Mouse (Mus musculus): ENCODE measurements around the gene Slc11a2.

The Slc11a2 gene

DNA sequence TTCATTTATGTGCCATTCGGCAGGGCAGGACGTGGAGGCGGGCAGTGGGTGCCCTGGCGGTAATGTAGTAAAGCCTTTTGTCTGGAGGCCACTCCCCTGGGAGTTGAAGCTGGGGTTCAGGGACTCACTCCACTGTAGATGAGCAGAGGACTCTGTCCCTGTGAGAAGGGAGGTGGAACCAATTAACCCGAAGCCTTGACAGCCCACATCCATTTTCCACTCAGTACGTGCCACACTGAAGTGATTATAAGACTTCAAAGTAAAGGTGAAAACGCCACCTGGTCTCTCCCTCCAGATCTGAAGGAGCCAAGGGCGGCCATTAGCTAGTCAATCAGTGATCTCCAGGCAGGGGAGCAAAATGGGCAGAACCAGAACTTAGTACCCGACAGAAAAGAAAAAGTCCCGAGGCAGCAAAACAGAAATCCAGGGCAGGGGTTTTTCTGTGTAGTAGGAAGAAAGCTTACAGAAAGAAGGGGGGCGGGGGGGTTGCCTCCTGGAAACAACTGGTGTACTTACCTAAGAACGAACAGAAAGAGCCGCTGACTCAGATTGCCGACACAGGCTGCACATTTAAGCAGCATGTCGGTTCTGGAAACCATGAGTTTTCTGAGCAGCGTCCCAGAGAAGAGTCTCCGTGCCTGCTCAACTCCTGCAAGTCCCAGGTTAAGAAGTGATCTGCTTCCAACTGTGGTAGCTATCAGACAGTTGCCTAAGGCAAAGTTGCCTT lies at the start of gene Slc11a2:
Gene Slc11a2 (minus strand): TSS at position 677 of the 727 bp plus-strand sequence.
- no peak for DNase-seq

DNA sequence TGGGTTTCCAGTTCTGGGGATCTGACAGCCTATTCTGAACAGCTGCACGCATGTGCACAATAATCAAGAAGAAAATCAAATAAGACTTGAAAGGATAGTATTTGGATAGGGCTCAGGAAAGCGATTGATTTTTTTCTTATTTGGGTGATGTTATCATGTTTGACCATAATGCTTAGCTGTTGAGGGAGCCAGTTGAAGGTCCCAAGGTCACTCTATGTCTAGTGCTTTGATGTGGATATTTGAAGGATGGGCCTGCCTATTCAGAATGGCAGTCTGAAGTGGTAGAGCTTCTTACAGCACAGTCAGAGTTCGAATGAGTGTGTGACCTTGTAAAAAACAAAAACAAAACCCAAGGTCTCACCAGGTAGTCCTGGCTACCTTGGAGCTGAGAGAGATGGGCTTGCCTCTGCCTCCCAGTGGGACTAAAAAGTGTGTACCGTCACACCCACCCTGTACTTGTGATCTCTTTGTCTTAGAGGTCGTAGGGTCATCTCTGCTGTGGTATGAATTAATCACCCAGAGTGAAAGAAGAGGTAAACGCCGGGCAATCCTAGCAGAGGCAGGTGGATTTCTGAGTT lies 49.1 kb upstream of the Slc11a2 start:
- DNase-seq: no peak

DNA sequence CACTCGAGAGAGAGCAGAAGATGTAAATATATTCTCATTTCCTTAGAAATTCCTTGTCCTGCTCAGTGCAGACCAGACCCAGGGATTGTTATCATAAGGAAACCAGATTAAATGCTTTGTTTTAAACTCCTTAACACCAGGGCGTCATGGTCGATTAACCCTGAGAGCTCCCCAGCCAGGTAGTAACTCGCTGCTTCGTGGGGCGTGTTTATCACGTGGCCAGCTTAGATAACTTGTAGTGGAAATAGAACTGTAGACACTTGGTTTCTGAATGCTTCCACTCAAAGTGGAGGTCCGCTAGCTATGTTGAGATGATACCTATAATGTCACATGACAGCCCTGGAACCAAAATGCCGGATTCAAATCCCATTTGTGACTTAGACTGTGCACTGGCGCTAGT lies 45.2 kb upstream of the Slc11a2 start:
- no peak for DNase-seq

DNA sequence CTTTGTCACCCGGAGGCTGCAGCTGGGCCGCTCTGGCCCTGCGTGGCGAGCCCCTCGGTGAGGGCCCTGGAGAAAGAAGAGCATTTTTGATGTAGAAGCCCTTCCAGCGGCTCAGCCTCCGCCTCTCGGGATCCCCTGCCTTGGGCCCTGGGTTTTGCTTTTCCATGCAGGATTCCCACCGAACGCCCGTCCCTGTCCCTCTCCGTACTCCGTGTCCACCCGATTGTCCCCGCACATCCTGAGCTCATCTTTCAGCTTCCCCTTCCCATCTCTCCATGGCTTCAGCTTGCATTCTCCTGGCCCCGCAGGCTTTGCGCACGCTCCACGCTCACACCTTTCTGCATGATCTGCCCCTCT lies 44.3 kb upstream of the Slc11a2 start:
- DNase-seq: no peak

DNA sequence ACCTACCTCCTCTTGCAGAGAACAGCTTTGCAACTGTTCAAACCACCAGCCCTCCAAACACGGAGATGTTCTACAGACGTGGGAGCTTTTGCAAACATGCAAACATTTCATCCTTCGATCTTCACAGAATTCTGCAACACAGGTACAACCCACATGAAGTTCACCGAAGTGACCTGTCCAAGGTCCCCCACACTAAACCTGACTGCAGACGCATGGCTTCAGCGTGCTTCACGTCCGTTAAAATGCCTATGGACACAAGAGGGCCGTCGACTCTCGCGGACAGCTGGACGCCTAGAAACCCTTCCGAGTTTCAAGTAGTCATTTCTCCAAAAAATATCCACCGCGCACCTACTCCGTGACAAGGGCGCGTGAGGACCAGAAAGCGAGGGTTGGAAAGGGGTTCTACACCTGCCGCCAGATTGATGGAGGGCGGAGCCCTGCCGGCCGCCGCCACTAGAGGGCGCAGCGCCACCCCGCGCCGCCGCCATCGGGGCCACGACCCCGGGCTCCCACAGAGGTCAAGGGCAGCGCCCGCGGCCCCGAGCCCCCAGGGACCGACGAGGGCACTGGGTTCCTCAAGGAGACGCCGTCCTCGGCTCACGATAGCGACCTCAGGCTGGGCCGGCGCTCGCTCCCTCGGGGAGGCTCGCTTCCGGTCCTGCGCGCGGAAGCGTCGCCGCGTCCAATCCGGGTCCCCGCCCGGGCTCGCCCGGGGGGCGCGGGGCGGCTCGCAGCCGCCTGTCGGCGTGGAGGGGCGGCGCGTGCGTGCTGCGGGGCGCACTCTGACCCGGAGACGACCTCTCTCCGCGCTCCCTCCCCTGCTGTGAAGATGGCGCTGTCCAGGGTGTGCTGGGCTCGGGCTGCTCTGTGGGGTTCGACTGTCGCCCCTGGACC lies 43.7 kb upstream of the Slc11a2 start, which contains the start of gene Letmd1:
Gene Letmd1 (plus strand): TSS at position 729 of the 894 bp plus-strand sequence.
- peak; percentile 88 for DNase-seq

DNA sequence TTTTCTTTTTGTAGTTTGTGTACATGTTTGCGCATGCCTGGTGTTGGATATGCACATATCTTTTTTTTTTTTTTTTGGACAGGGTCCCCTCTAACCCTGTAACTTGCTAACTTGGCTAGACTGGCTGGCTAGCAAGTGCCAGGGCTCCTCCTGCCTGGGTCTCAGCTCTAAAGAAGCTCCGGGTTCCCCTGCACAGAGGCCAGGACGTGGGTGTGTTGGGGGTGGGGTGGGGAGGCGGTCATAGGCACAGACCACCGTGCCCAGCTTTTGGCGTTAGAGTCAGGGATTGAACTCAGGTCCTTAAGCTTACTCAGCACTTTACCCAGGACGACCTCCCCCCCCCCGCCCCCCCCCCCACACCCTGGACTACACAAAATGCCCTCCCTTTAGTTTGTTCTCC lies 42.9 kb upstream of the Slc11a2 start:
- no peak for DNase-seq

DNA sequence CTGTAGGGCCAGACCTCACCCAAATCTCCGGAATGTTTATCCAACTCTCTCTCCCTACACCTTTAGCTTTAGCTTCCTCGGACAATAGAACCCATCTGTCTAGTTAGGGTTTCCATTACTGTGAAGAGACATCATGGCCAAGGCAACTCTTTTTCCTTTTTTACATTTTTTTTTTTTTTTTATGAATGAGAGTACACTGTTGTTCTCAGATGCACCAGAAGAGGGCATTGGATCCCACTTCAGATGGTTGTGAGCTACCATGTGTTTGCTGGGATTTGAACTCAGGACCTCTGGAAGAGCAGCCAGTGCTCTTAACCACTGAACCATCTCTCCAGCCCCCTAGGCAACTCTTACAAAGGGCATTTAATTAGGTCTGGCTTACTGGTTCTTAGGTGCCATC lies 40.6 kb upstream of the Slc11a2 start:
- DNase-seq: no peak

DNA sequence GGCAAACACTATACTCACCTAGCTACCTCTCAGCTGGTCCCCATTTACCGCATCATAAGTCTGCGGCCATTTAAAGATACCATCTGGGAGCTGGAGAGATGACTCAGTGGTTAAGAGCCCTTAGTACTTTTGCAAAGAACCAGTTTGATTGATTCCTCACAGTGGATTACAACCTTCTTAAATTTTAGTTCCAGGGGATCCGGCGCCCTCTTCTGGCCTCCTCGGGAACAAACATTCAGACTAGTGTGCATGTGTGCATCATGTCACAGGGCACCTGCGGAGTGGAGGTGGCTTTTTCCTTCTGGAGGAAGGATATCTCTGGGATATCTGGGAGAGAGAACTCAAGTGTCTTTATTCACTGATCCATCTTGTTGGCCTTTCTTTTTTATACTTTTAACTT lies 38.8 kb upstream of the Slc11a2 start:
- DNase-seq: peak; percentile 51

DNA sequence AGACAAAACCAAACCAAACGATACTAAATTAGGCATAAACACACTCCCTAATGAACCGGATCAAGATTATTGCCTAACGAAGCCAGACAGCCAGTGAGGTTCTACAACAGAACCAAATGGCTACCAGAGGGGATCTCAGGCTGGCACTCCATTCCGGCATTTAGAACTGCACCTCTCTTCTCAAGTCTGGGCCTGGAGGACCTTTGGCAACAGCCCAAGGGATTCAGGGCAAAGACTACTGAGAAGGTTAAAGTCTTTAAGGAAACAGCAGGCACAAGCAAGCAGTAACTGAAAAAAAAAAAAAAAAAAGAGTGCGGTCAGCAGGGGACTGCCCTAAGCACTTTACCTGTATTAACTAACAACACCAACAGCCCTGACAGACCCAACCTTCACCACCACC lies 37.2 kb upstream of the Slc11a2 start:
- DNase-seq: no peak

DNA sequence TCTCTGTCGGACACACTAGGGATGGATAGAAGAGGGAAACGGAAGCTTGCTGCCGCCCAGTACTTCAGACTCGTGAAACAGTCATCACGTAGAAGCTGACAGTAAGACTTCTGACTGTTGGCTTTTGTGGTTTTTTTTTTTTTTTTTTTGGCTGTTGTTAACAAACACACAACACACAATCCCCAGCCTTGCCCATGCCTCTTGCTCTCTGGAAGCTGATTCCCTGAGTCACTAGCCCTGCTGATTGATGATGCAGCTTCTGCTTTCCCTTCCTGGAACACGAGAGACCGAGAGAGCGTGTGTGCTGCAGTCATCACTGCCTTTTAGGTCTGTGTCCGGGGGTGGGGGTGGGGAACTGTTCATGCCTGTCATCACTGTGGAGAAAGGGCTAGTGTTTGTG lies 36.8 kb upstream of the Slc11a2 start:
- DNase-seq: no peak

DNA sequence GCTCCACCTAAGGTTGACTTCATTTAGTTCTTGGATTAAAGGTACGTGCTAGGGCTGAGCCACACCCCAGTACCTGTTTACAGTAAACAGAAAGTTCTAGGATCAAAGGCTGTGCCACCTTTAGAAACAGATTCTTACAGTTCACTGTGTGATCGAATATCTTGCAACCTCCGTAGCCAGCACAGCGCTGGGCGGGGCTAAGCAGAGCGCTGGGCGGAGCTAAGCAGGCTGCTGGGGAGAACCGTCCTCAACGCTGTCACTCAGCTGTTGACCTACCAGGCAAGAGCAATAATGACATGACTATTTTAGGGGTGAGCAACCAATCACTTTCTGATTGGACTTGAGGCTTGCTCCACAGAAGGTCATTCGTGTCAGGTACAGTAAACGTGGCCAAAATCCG lies 36.1 kb upstream of the Slc11a2 start:
- no peak for DNase-seq

DNA sequence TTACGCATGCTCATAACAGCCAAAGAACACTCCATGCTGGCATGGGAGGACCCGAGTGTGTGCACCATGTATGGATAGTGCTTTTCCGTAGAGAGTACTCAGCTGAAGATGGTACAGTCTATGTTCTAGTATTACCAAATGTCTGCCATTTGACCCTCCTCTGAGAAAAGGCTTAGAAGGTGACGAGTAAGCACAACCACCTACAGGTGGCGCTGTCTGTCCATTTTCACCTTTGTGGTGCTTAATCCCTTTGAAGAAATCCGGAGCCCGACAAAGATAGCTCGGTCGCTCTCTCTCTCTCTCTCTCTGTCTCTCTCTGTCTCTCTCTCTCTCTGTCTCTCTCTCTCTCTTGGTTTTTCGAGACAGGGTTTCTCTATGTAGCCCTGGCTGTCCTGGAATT lies 33.2 kb upstream of the Slc11a2 start:
- peak; percentile 48 for DNase-seq

DNA sequence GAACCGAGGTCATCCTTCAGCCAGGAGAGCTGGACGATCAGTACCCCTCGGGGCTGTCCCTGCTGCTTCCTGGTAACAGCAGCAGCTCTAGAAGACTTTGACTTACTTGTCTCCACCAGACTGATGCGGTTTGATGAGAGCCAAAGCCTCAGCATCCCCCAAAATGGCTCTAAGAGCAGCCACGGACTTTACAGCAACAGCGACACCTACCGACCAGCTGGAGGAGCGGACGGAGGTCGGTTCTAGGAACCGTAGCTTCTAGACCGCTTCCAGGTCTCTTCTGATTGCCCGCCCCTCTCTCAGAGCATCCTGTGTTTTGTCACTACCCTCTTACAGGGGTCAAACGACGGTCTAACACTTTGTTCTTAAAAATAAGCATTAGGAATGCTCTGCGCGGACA lies 32.5 kb upstream of the Slc11a2 start:
- peak; percentile 52 for DNase-seq

DNA sequence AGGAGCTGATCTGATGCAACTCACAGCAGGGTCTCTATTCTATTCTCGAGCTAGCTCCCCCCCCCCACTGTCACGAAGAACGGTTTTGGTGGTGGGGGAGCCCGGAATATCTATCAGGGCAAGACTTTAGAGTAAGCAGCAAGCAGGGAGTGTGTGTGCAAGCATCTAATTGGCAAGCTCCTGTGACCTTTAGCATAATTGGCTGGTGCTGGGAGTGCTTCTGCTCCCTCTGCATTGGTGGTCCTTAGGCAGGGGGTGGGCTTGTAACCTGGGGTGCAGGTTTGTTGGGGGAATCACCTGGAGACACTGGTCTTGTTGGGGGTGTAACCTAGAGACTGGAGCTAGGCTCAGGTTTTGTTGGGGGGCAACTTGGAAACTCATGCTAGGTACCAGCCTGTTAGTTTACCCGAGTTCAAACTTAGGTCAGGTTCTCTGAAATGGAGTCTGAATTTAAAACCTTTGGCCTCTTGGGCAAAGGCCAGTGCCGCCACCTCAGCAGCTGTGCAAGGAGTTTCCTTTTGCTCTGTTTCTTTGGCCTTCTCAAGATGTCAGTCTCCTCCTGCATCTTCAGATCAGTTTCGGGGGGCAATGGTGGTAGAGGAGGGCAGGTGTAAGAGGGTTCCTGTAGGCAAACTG lies 31.6 kb upstream of the Slc11a2 start:
- DNase-seq: no peak

DNA sequence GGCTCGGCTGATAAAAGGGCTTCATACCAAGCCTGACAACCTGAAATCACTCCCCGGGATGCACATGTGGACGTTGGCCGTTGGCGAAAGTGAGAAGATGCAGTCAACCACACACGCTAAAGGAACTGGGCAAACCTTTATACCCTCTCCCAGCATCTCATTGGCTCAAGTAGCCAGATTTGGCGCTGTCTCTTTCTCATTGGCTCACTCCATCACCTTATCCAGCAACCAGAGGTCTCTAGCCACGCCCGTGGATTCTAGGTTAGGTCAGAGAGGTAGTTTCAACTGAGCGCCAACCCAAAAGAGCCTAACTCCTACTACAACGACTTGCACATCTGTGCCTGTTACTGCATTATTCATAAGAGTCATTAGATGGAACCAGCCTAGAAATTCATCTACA lies 27.6 kb upstream of the Slc11a2 start:
- no peak for DNase-seq

DNA sequence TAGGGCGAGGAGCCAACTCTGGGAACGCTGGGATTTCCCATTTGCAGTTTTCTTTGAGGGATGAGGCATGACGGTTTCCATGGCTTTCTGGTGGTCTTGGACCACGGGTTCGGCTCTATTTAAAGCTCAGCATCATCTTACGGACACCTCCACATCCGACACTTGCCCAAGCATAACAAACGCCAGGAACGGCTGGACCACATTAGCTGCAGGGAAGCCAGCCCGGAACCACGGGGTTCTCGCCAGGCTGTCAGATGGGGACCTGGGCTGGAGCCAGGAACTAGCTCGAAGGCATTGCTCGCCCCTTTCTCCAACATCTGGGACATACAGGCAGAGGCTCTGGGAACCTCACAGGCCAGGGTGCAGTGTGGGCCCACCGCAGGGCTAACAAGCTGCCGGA lies 26.4 kb upstream of the Slc11a2 start:
- no peak for DNase-seq

DNA sequence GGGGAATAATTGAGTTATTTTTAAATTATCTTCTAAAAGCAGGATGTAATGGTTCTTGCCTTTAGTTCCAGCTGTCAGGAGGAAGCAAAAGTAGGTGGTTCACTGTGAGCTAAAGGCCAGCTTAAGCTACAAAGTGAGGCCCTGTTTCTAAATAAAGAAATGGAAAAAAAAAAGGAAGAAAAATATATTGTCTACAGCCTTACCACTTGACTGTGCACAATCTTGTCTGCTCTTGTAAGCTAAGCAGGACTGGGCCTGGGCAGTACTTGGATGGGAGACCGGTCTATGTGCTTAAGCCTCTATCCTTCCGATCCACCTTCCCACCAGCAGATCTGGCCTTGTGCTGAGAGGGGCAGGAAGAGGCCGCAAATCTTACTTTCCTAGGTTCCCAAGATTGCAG lies 24.6 kb upstream of the Slc11a2 start:
- no peak for DNase-seq

DNA sequence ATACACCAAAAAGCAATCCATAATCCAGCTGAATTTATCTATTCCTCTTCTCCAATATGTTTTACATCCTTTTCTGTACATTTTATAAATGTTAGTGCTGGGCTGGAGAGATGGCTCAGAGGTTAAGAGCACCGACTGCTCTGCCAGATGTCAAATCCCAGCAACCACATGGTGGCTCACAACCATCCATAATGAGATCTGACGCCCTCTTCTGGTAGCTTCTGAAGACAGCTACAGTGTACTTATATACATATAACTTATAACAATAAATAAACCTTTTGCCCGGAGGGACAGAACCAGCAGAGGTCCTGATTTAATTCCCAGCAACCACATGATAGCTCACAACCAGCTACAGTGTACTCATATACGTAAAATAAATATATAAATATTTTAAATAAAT lies 23.7 kb upstream of the Slc11a2 start:
- no peak for DNase-seq

DNA sequence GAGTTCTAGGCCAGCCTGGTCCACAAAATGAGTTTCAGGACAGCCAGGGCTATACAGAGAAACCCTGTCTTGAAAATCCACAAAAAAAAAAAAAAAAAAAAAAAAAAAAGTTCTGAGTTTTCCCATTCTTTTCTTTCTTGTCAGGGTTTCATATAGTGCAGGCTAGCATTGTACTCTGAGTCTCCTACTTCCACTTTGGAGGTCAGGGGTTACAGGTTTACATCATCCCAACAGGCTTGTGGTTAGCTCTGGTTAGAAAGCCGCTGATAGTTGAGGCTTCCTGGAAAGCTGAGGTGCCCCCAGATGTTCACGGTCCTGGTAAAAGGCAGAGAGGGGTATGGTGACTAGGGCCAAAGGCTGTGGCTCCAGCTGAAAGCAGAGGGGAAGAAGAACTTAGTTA lies 22.0 kb upstream of the Slc11a2 start:
- no peak for DNase-seq

DNA sequence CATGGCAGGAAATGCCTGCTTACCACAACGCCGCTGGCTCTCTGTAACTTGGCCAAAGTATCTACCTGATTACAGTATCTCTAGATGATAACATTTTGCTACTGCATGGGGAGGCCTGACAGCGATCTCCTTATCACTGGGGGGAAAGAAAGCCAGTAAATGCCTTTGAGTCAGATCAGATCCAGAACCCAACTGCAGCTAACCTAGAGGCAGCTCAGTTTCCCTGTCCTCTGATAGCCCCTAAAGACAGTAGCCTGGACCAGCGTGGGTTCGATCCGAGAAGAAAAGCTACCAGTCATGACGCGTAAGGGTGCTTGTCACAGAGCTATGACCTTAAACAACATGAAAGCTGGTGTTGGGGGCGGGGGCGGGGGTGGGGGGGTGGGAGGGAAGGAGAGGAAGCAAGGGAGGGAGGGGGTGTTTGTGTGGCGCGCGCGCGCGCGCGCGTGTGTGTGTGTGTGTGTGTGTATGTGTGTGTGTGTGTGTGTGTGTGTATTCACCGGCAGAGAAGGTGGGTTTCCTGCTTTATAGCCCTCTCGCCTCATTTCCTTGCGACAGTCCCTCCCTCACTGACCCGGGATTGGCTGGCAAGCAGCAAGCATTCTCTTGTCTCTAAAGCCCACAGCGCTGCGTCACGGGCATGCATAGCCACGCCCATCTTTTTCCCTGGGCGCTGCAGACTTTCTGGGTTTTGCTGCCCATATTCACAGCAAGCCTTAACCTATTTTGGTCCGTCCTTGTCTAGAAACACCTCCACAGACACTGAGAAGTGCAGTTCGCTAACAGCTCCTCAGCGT lies 18.5 kb upstream of the Slc11a2 start:
- DNase-seq: peak; percentile 89

DNA sequence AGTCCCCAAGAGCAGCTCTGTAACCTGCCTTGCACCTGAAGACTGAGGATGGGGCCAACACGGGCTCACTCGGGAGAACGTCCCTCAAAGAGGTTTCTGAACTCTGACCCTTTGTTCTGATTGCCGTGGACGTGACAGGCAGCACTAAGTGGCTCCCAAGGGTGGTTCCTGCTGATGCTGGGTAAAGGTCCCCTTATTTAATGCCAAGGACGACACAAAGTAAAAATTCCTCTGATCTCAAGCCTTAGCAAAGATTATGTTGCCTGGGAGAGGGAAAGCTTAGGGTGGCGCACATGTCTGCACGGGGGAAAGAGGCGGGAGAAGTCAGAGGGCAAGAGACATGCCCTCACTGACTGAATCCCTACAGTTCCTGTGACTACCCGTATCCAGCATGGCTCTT lies 11.6 kb upstream of the Slc11a2 start:
- no peak for DNase-seq

DNA sequence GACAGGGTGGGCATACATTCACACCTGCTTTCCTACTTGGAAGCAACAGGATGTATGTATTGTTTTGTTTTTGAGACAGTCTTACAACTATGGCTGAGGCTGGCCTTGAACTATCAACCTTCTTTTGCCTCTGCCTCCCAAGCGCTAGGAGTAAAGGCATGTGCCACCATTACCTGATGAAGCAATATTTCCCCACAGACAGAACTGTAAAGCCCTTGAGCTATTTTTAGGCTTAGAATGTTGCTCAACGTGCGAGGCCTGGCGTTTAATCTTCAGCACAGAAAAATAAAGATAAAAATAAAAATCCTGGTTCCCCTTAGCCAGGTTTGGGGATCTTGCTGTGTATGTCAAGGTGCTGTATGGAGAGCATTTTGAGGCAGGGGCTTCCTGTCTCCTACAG lies 11.2 kb upstream of the Slc11a2 start:
- no peak for DNase-seq

DNA sequence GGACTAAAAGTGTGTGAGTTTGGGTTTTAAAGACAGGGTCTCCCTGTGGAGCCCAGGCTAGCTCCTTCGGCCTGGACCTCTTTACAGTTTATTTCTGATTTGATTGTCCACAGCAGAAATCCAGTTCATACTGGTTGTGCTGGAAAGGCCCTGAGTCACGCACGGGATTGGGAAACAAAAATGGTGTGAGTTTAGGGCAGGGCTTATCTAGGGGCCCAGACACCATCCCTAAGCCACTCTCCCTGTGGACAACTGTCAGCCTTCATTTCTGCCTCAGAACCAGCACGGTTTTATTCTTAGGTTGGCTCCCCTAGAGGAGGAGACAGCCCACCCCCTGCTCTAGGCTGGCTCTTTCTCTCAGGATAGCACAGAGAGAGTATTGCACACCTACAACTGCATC lies 8.4 kb upstream of the Slc11a2 start:
- DNase-seq: no peak
